In genomic region chr2:65993371-65993770, GRCm38 (mm10) we compare ENCODE assay signal across 10 mouse cellular contexts.
DNase-seq lines count a peak whose midpoint lies in the region; ATAC-seq lines count a peak whose summit lies in the region.
"Had no signal": no experiment of that assay in that cellular context is flagged by ENCODE, and none has a peak within 500 bp of the region (broad histone marks: within the 10 kb centered on the region; RNA-seq: fewer than 3 reads in every experiment).

No protein-coding gene starts in this region.

- H3K4me3 ChIP-seq in liver, embryonic 11.5 days (ENCODE audit: low read depth, low read length) = no peak overlapping the region
- peak overlapping the region; percentile 4; the same call in 1 of the 2 replicates for H3K4me3 ChIP-seq in embryonic facial prominence, embryonic 14.5 days (ENCODE audit: low read depth, low read length)
- H3K4me3 ChIP-seq: myocyte had no signal

- H3K4me1 ChIP-seq in liver, embryonic 11.5 days (replicated peaks; ENCODE audit: control insufficient read depth, insufficient read depth, low read length) = no peaks in the 10 kb centered on the region
- peaks cover 14% of the 10 kb centered on the region; the same call in 1 of the 2 replicates for H3K4me1 ChIP-seq in embryonic facial prominence, embryonic 14.5 days (ENCODE audit: control insufficient read depth, insufficient read depth, low read length)

- H3K9ac ChIP-seq in liver, embryonic 11.5 days (ENCODE audit: low read depth, low read length) = no peak overlapping the region
- no peak overlapping the region for H3K9ac ChIP-seq in embryonic facial prominence, embryonic 14.5 days (ENCODE audit: low read depth, low read length)

- peak; percentile 4 for DNase-seq in liver
- DNase-seq in liver, embryonic 11.5 days (ENCODE audit: low spot score) = no peak
- DNase-seq in embryonic facial prominence, embryonic 14.5 days (ENCODE audit: low spot score) = peak; percentile 90
- DNase-seq in kidney, adult 9 months = peak; percentile 29
- peak; percentile 35 for DNase-seq in neural tube, embryonic 10.5 days (ENCODE audit: extremely low spot score, low spot score)
- DNase-seq in frontal cortex, postnatal 14 days (ENCODE audit: low spot score in 2 of 2) = no peak
- DNase-seq in thymus, postnatal 4 days = no peak
- no peak for DNase-seq in urinary bladder, postnatal 36 days (ENCODE audit: low spot score in 2 of 2)

- no peak overlapping the region for H3K4me2 ChIP-seq in liver, embryonic 11.5 days
- peak overlapping the region; percentile 35 for H3K4me2 ChIP-seq in embryonic facial prominence, embryonic 14.5 days (ENCODE audit: low read depth, low read length)

- H3K27ac ChIP-seq in liver, embryonic 11.5 days (ENCODE audit: low read depth, low read length) = no peak overlapping the region
- no peak overlapping the region for H3K27ac ChIP-seq in embryonic facial prominence, embryonic 14.5 days (replicated peaks; ENCODE audit: low read depth, low read length)

- 69% methylated on average over 14 of the region's 14 CpGs for WGBS in liver, embryonic 11.5 days
- 20% methylated on average over 14 of the region's 14 CpGs for WGBS in embryonic facial prominence, embryonic 14.5 days

- H3K36me3 ChIP-seq in liver, embryonic 11.5 days (ENCODE audit: control insufficient read depth, insufficient read depth, low read length) = no peaks in the 10 kb centered on the region
- H3K36me3 ChIP-seq in embryonic facial prominence, embryonic 14.5 days (ENCODE audit: control insufficient read depth, insufficient read depth, low read length) = no peaks in the 10 kb centered on the region
- H3K36me3 ChIP-seq: G1E had no signal

- no peak for ATAC-seq in liver, embryonic 11.5 days (replicated peaks; ENCODE audit: low FRiP score)
- ATAC-seq in embryonic facial prominence, embryonic 14.5 days (ENCODE audit: low read depth) = peak; percentile 58

- H3K27me3 ChIP-seq in liver, embryonic 11.5 days (replicated peaks; ENCODE audit: control insufficient read depth, insufficient read depth, low read length) = no peaks in the 10 kb centered on the region
- H3K27me3 ChIP-seq in embryonic facial prominence, embryonic 14.5 days (replicated peaks; ENCODE audit: control insufficient read depth, insufficient read depth, low read length) = no peaks in the 10 kb centered on the region

- no peaks in the 10 kb centered on the region for H3K9me3 ChIP-seq in liver, embryonic 11.5 days (ENCODE audit: control insufficient read depth, low read length)
- H3K9me3 ChIP-seq in embryonic facial prominence, embryonic 14.5 days (ENCODE audit: control insufficient read depth, low read length) = no peaks in the 10 kb centered on the region

Comparison
In these comparisons a context has a peak if more than half of its experiments do, and no peak if none do; other contexts are left out.
1. DNase-seq: peak in liver (single experiment), embryonic facial prominence, embryonic 14.5 days (single experiment), kidney, adult 9 months (single experiment) and neural tube, embryonic 10.5 days (single experiment); none in liver, embryonic 11.5 days (single experiment), frontal cortex, postnatal 14 days (0 of 2), thymus, postnatal 4 days (single experiment) and urinary bladder, postnatal 36 days (0 of 2).